Mouse (Mus musculus) heart, postnatal 10 days (tissue): ENCODE data around the gene Fnbp4. TPM values are rescaled to one million over a fixed set of nuclear protein-coding genes. Genes with fewer than 3 reads are reported as not detected.
"Not testable (repeated sequence)": the region's sequence is repeated elsewhere in the genome, so short reads cannot be mapped to it uniquely, and the experiment has no call there.

Experiments used
- DNase-seq, 2 experiments: peaks; one replicate each; pipeline ENCODE4 v3.0.0; 2021
- intact Hi-C: fragments of 180-260 bp; cut with DNase I; formaldehyde crosslinking; loops from one replicate; pipeline ENCODE4 v1.15.1; 2025
- total RNA-seq, 2 experiments: library from RNA; stranded (reverse); gene quantifications; 2 replicates each; pipeline ENCODE4 v1.2.3; 2021

The Fnbp4 gene
- total RNA-seq, 2 experiments from 2014 or later = 30.1 to 31.4 TPM

GRCm38 (mm10) chr2:90782458-90782857, 37.3 kb downstream of the Fnbp4 start, which contains the start of gene Agbl2:
Gene Agbl2, plus strand, starts transcription at chr2:90782727.
- intact Hi-C loops = no loop called here

GRCm38 (mm10) chr2:90782901-90783486, 37.8 kb downstream of the Fnbp4 start:
- peak; percentile 26 to 46 for DNase-seq
- intact Hi-C loops = no loop called here

More at GRCm38 (mm10) chr2:90782458-90782857, 37.3 kb downstream of the Fnbp4 start, which contains the start of gene Agbl2:
- peak; percentile 33 to 38 for DNase-seq

GRCm38 (mm10) chr2:90788126-90788525, 43.0 kb downstream of the Fnbp4 start:
- intact Hi-C loops = no loop called here
- DNase-seq = no peak

- no peak for DNase-seq
- intact Hi-C loops = no loop called here
Observed at GRCm38 (mm10) chr2:90808241-90809126, 63.3 kb downstream of the Fnbp4 start.

GRCm38 (mm10) chr2:90810751-90811150, 65.6 kb downstream of the Fnbp4 start:
- intact Hi-C loops = no loop called here

GRCm38 (mm10) chr2:90815266-90815665, 70.1 kb downstream of the Fnbp4 start:
- intact Hi-C loops = no loop called here
- DNase-seq = no peak

More at GRCm38 (mm10) chr2:90810751-90811150, 65.6 kb downstream of the Fnbp4 start:
- no peak for DNase-seq

- intact Hi-C loops = no loop called here
- no peak for DNase-seq
Observed at GRCm38 (mm10) chr2:90816144-90816543, 71.0 kb downstream of the Fnbp4 start.

GRCm38 (mm10) chr2:90818710-90819109, 73.5 kb downstream of the Fnbp4 start:
- DNase-seq = no peak
- intact Hi-C loops = no loop called here

GRCm38 (mm10) chr2:90820894-90821293, 75.7 kb downstream of the Fnbp4 start:
- DNase-seq = no peak
- intact Hi-C loops = no loop called here

- intact Hi-C loops = no loop called here
- DNase-seq = no peak
Observed at GRCm38 (mm10) chr2:90822978-90823377, 77.8 kb downstream of the Fnbp4 start.

GRCm38 (mm10) chr2:90823781-90824180, 78.6 kb downstream of the Fnbp4 start:
- no peak for DNase-seq
- intact Hi-C loops = no loop called here

GRCm38 (mm10) chr2:90824528-90824927, 79.4 kb downstream of the Fnbp4 start:
- DNase-seq, intact Hi-C loops: not testable (repeated sequence)

GRCm38 (mm10) chr2:90825515-90826172, 80.5 kb downstream of the Fnbp4 start:
- intact Hi-C loops = no loop called here

GRCm38 (mm10) chr2:90828739-90829138, 83.6 kb downstream of the Fnbp4 start:
- DNase-seq = no peak
- intact Hi-C loops = no loop called here

More at GRCm38 (mm10) chr2:90825515-90826172, 80.5 kb downstream of the Fnbp4 start:
- no peak for DNase-seq

Other genes with a start within 250 kb of the Fnbp4 start
- 10 to 100 TPM in 1 of 2 experiments, 1 to 10 TPM in 1; 9.1 to 13.1 TPM for gene Ptprj, start 164.7 kb upstream of the Fnbp4 start, total RNA-seq
- 10 to 100 TPM; 13.7 to 17.5 TPM for gene Nup160, start 68.2 kb upstream of the Fnbp4 start, total RNA-seq
- 1 to 10 TPM; 1.2 to 1.6 TPM for gene Agbl2, start 37.4 kb downstream of the Fnbp4 start, total RNA-seq
- 100 to 1,000 TPM; 205 TPM for gene Mtch2, start 101.8 kb downstream of the Fnbp4 start, total RNA-seq
- gene C1qtnf4, start 140.5 kb downstream of the Fnbp4 start, total RNA-seq = 1 to 10 TPM; 6.2 to 6.6 TPM
- 10 to 100 TPM; 21.7 to 26.1 TPM for gene Kbtbd4, start 159.4 kb downstream of the Fnbp4 start, total RNA-seq
- 100 to 1,000 TPM; 693 to 709 TPM for gene Ndufs3, start 159.5 kb downstream of the Fnbp4 start, total RNA-seq
- 100 to 1,000 TPM; 111 to 119 TPM for gene Celf1, start 195.0 kb downstream of the Fnbp4 start, total RNA-seq